Comparison of ENCODE assay signal across 8 mouse cellular contexts in the genomic region with DNA sequence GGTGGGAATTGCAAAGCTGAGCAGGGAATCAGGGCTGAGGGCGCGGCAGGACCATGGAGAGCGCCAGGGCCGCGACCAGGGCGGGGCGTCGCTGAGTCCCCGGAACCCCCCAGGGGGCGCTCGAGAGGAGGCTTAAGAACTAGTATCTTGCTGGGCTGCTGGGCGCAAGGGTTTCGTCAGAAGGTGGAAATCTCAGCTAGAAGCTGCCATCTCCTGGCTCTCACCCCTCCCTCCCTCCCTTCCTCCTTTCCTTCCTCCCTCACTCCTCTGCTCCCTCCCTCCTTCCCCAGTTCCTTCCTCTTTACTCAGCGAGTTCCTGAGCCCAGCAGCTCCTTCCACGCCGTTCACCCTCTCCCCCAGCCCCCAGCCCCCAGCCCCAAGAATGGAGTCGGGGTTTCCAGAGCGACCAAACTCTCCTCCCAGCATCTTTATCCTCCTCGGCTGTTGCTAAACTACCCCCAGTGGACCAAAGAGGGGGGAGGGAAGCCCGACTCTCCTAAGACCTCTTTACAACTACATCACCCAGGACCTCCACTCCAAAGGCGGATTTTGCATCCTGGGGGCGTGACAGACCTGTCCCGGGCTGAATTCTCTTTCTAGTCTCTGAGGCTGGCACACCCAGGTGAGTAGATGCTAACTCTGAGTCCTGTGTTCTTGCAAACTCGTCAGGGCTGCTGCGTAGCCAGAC. TPM values are rescaled to one million over a fixed set of nuclear protein-coding genes. Genes with fewer than 3 reads are reported as not detected.
DNase-seq lines count a peak whose midpoint lies in the region; ATAC-seq and TF ChIP-seq lines count a peak whose summit lies in the region.

No protein-coding gene starts in this region.

- peak; percentile 75 for TF ChIP-seq CTCF in hindbrain, postnatal 0 days (IDR thresholded peaks at IDR 0.05; ENCODE audit: low read depth)
- TF ChIP-seq CTCF in left cerebral cortex, adult 2 months (IDR thresholded peaks at IDR 0.05) = peak; percentile 85

- no peak overlapping the region for H3K9ac ChIP-seq in hindbrain, postnatal 0 days (replicated peaks; ENCODE audit: low read length)

- no peaks in the 10 kb centered on the region for H3K4me1 ChIP-seq in hindbrain, postnatal 0 days (ENCODE audit: insufficient read depth, low read length)

- H3K36me3 ChIP-seq in hindbrain, postnatal 0 days (ENCODE audit: insufficient read depth, low read length) = no peaks in the 10 kb centered on the region

- ATAC-seq in hindbrain, postnatal 0 days = peak; percentile 76; the same call in 1 of the 2 replicates
- peak; percentile 100 for ATAC-seq in megakaryocyte progenitor cell, adult 5-6 weeks (replicated peaks; ENCODE audit: poor library complexity)

- WGBS in hindbrain, postnatal 0 days = 1% methylated on average over 24 of the region's 25 CpGs

- H3K9me3 ChIP-seq in hindbrain, postnatal 0 days (ENCODE audit: low read length) = no peaks in the 10 kb centered on the region

- peak; percentile 81 for DNase-seq in ES-CJ7 (ENCODE audit: low read depth, low spot score)
- peak; percentile 39 for DNase-seq in c-Kit-positive CD71-positive TER-119-negative erythroid progenitor cells, embryonic 14.5 days (ENCODE audit: low read depth)
- peak; percentile 80 for DNase-seq in forelimb bud, embryonic 11.5 days (ENCODE audit: low read depth, low spot score)
- peak; percentile 86 for DNase-seq in hindbrain, postnatal 0 days (ENCODE audit: low spot score)
- DNase-seq in left cerebral cortex, adult 2 months (ENCODE audit: extremely low spot score in 1 of 2, low spot score in 2 of 2) = peak; percentile 83 to 89
- peak; percentile 53 to 62 for DNase-seq in right cerebral cortex, postnatal 36 days (ENCODE audit: low spot score in 2 of 2)
- peak; percentile 29 to 50 for DNase-seq in urinary bladder, postnatal 36 days (ENCODE audit: low spot score in 2 of 2)

- H3K27me3 ChIP-seq in hindbrain, postnatal 0 days (ENCODE audit: insufficient read depth, low read length) = peaks cover 13% of the 10 kb centered on the region; the same call in 1 of the 2 replicates

- peak overlapping the region; percentile 59 for H3K4me2 ChIP-seq in hindbrain, postnatal 0 days (ENCODE audit: low read depth, low read length)

- H3K4me3 ChIP-seq in hindbrain, postnatal 0 days (ENCODE audit: low read length) = peak overlapping the region; percentile 34
- peak overlapping the region; percentile 56 for H3K4me3 ChIP-seq in left cerebral cortex, adult 2 months

- no peak overlapping the region for H3K27ac ChIP-seq in hindbrain, postnatal 0 days
- no peak overlapping the region; the same call in none of the 2 replicates for H3K27ac ChIP-seq in left cerebral cortex, adult 2 months

- intact Hi-C loops in left cerebral cortex, adult 2 months (cut with DNase I) = loop anchor here (2.0 to 5.0 kb wide), 6 partner anchors 108 to 819 kb away; a partner anchor contains a TSS

RNA-seq across cellular contexts. Expression of a gene that starts 22.5 kb away (rescaled TPM):
- 9.2 and 10.9 TPM in 2 replicates for total RNA-seq in hindbrain, postnatal 0 days (2014; rRNA removed)
- 19.3 TPM in 2 replicates for polyA plus RNA-seq in hindbrain, postnatal 0 days (2015; fragmentation: Nextera tagmentation; extraction: Ambion mirVana)
- 10 to 100 TPM; 72.3 to 73.6 TPM for total RNA-seq in left cerebral cortex, adult 2 months (2021)
- total RNA-seq in megakaryocyte progenitor cell, adult 5-6 weeks (2015) = not detected in 2 replicates
- not detected in 2 replicates for total RNA-seq in megakaryocyte progenitor cell, adult 5-6 weeks (2017)

Comparison
In these comparisons a context has a peak if more than half of its experiments do, and no peak if none do; other contexts are left out.
1. RNA of a gene that starts 22.5 kb away (total RNA-seq): 72.3 to 73.6 TPM in left cerebral cortex, adult 2 months and 9.2 to 10.9 TPM in hindbrain, postnatal 0 days; not detected in megakaryocyte progenitor cell, adult 5-6 weeks; every median in the first group is over 10 times any median in the second.
2. Peak in every context shown above with its lines, with median percentiles within 50 percentile points of each other: DNase-seq.